Mouse (Mus musculus) midbrain, postnatal 0 days (tissue): ENCODE measurements around the gene Pkm. TPM values are rescaled to one million over a fixed set of nuclear protein-coding genes. Genes with fewer than 3 reads are reported as not detected.

ENCODE experiments used
- ATAC-seq: fragments of 200-750 bp; cut with Nextera tagmentation; 2 replicates; pipeline ENCODE4 v1.8.0; 2017; ENCODE audit warnings: moderate number of reproducible peaks, mild to moderate bottlenecking, moderate TSS enrichment, moderate library complexity; ENCODE audit not compliant: low FRiP score
- DNase-seq: peaks from one replicate; pipeline ENCODE4 v3.0.0-alpha.2; 2015; ENCODE audit warnings: low spot score
- H3K27ac ChIP-seq: fragments of 300-500 bp; sonication (generic); 2 replicates; pipeline ENCODE4 v1.5.1; 2014; ENCODE audit warnings: low read depth, mild to moderate bottlenecking, low read length, mixed read lengths
- H3K27me3 ChIP-seq: fragments of 300-500 bp; sonication (generic); 2 replicates; pipeline ENCODE4 v1.6.1; 2014; ENCODE audit warnings: low read length, control low read depth, mixed read lengths; ENCODE audit not compliant: insufficient read depth
- H3K36me3 ChIP-seq: fragments of 300-500 bp; sonication (generic); 2 replicates; pipeline ENCODE4 v1.6.1; 2014; ENCODE audit warnings: low read length, control low read depth, mixed read lengths; ENCODE audit not compliant: insufficient read depth
- H3K4me1 ChIP-seq: fragments of 300-500 bp; sonication (generic); 2 replicates; pipeline ENCODE4 v1.6.1; 2014; ENCODE audit warnings: mild to moderate bottlenecking, control low read depth, antibody characterized with exemption, low read length, mixed read lengths; ENCODE audit not compliant: insufficient read depth
- H3K4me2 ChIP-seq: fragments of 300-500 bp; sonication (generic); 2 replicates; pipeline ENCODE4 v1.6.1; 2014; ENCODE audit warnings: low read depth, mild to moderate bottlenecking, low read length, mixed read lengths; ENCODE audit not compliant: poor library complexity, severe bottlenecking
- H3K4me3 ChIP-seq: fragments of 300-500 bp; sonication (generic); 2 replicates; pipeline ENCODE4 v1.5.1; 2014; ENCODE audit warnings: low read depth, mild to moderate bottlenecking, low read length, moderate library complexity
- H3K9ac ChIP-seq: fragments of 300-500 bp; sonication (generic); replicated peaks from 2 replicates; pipeline ENCODE4 v1.6.1; 2014; ENCODE audit warnings: mild to moderate bottlenecking, low read length, moderate library complexity, mixed read lengths; ENCODE audit not compliant: poor library complexity, severe bottlenecking
- H3K9me3 ChIP-seq: fragments of 300-500 bp; sonication (generic); 2 replicates; pipeline ENCODE4 v1.6.1; 2016; ENCODE audit warnings: low read length, control low read depth
- CTCF ChIP-seq: IDR thresholded peaks from 2 replicates; pipeline ENCODE4 v1.5.1; 2016; ENCODE audit warnings: antibody characterized with exemption, mild to moderate bottlenecking
- whole genome bisulfite sequencing: fragments of 180-500 bp; shearing (Covaris S2); extraction: QIAGEN DNeasy Blood & Tissue Kit; methylation state at CpG from one replicate; pipeline ENCODE4 v1.1.7; 2014; 5-methylcytosine and 5-hydroxymethylcytosine counted together
- polyA plus RNA-seq: library from polyadenylated mRNA; unstranded; fragments of >200 nt; fragmentation: Nextera tagmentation; extraction: Ambion mirVana; gene quantifications from 2 replicates; pipeline ENCODE4 v1.2.1, GENCODE M21; 2015
- total RNA-seq: library from RNA; depleted of rRNA; stranded (reverse); fragments of >200 nt; gene quantifications from 2 replicates; pipeline ENCODE4 v1.2.3, GENCODE M21; 2014

Pkm gene
- total and polyA plus RNA-seq, 2 experiments from 2014 or later: 739 to 780 TPM

- H3K36me3 ChIP-seq: peaks cover 55% of the 10 kb centered on the region
- H3K27ac ChIP-seq: no peak overlapping the region
- 84% methylated on average over 1 of the region's 1 CpGs for whole genome bisulfite sequencing
- no peak overlapping the region for H3K9ac ChIP-seq
- no peak for TF ChIP-seq CTCF
- DNase-seq (no peak), ATAC-seq (no peak)
- H3K9me3 ChIP-seq: no peaks in the 10 kb centered on the region
- no peak overlapping the region for H3K4me2 ChIP-seq
- H3K4me1 ChIP-seq: no peaks in the 10 kb centered on the region
- no peaks in the 10 kb centered on the region for H3K27me3 ChIP-seq
- no peak overlapping the region for H3K4me3 ChIP-seq
These were observed 17.8 kb upstream of the Pkm start for GRCm38 (mm10) chr9:59638372-59638771.

DNA sequence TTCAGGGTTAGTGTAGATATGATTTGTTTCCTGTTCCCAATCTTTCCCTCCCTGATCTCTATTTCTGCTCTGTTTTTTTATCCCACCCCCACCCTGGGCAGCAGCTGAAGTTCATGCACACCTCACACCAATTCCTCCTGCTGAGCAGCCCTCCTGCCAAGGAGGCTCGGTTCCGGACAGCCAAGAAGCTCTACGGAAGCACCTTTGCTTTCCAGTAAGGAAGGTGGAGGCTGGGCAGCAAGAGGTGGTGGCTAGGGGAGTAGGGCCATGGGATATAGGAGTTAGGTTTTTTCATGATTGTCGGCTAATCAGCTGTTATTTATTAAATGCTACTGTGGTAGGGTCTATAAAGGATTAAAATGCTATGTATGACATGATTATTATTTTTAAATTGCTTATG is 16.2 kb upstream of the Pkm start:
- no peak for TF ChIP-seq CTCF
- H3K4me2 ChIP-seq: no peak overlapping the region
- no peaks in the 10 kb centered on the region for H3K4me1 ChIP-seq
- no peak overlapping the region for H3K9ac ChIP-seq
- peaks cover 49% of the 10 kb centered on the region for H3K36me3 ChIP-seq
- DNase-seq (no peak), ATAC-seq (no peak)
- WGBS: 89% methylated on average over 4 of the region's 4 CpGs
- no peak overlapping the region for H3K4me3 ChIP-seq
- no peak overlapping the region for H3K27ac ChIP-seq
- no peaks in the 10 kb centered on the region for H3K9me3 ChIP-seq
- H3K27me3 ChIP-seq: no peaks in the 10 kb centered on the region

DNA sequence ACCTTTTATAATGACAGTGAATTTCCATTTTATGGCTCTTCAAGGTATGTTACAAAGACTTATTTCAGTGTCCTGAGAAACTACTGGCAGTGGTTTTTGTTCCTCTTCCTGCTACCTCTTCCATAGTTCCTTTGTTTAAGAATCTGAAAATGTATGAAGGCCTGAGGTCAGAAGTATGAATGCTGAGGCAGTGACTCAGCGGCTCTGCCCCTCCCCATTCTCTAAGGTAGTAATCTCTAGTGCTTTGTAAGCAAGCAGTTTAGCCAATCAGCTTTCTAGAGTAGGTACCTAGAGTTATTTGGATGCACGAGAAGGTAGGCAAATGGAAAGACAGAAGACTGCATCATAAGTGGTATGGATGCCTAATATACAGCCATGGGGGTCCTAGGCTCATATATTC is 14.8 kb upstream of the Pkm start:
- peaks cover 40% of the 10 kb centered on the region for H3K36me3 ChIP-seq

GRCm38 (mm10) chr9:59649911-59650310 is 6.3 kb upstream of the Pkm start:
- Histone ChIP-seq H3K27me3 (no peaks in the 10 kb centered on the region), H3K4me1 (no peaks in the 10 kb centered on the region), H3K9me3 (no peaks in the 10 kb centered on the region), H3K27ac (no peak overlapping the region), H3K9ac (no peak overlapping the region), H3K4me2 (no peak overlapping the region), H3K4me3 (no peak overlapping the region), H3K36me3 (peaks cover 34% of the 10 kb centered on the region)
- ATAC-seq (no peak), DNase-seq (no peak)
- TF ChIP-seq CTCF: no peak
- WGBS: 94% methylated on average over 4 of the region's 4 CpGs

More for the DNA sequence above, 14.8 kb upstream of the Pkm start:
- 86% methylated on average over 2 of the region's 2 CpGs for WGBS
- TF ChIP-seq CTCF: no peak
- ATAC-seq: no peak
- Histone ChIP-seq H3K4me3 (no peak overlapping the region), H3K9ac (no peak overlapping the region), H3K27me3 (no peaks in the 10 kb centered on the region), H3K4me2 (no peak overlapping the region), H3K4me1 (no peaks in the 10 kb centered on the region), H3K9me3 (no peaks in the 10 kb centered on the region), H3K27ac (no peak overlapping the region)
- DNase-seq: no peak

DNA sequence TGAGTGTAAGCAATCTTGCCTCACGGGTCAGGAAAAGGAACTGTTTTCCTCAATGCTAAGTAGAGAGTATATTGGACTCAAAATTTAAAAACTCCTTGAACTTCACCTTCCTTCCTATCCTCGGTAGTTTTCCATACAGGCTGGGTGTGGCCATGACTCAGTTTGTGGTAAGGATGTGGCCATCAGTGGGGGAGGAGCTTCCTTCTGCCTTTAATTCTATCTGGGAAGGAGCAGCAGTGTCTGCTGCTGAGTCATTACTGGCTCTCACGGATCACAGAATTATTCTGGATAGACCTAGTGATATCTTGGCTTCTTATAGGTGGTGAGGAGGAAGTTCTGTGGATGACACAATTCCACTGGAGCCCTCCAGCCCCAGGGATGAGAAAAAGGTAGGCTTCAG is 2.8 kb upstream of the Pkm start:
- WGBS: 45% methylated on average over 3 of the region's 3 CpGs
- Histone ChIP-seq H3K9ac (no peak overlapping the region), H3K4me3 (no peak overlapping the region), H3K4me2 (no peak overlapping the region), H3K4me1 (0 out of 2 replicates have a peak, but pooled peaks cover 2% of the 10 kb centered on the region), H3K27me3 (no peaks in the 10 kb centered on the region), H3K9me3 (no peaks in the 10 kb centered on the region), H3K36me3 (peaks cover 32% of the 10 kb centered on the region), H3K27ac (no peak overlapping the region)
- DNase-seq (no peak), ATAC-seq (no peak)
- TF ChIP-seq CTCF: no peak

DNA sequence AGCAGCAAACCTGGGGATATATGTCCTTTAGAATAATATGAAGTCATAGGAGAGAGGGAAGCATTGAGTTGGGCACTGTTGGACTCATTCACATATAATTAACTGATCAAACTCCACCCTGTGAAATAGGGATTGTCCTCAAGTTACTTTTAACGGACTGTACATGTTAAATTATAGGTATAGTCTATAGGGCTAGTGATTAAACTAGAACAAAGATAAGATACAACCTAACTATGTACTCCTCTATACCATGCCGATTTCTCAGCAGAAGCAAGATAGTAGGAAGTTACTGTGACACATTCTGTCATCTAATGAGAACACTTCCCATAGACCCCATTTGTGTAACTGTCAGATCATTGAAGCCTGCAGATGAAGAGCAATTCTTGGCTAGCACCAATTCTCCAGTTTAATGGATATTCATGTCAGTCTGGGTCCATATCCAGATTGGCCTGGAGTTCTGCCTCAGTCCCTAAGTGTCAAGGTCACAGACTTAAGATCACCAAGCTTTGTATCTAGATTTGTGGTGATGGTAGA is 1.7 kb upstream of the Pkm start:
- DNase-seq: no peak
- Histone ChIP-seq H3K4me3 (no peak overlapping the region), H3K27ac (no peak overlapping the region), H3K27me3 (no peaks in the 10 kb centered on the region), H3K36me3 (peaks cover 20% of the 10 kb centered on the region), H3K9ac (no peak overlapping the region), H3K4me1 (0 out of 2 replicates have a peak, but pooled peaks cover 8% of the 10 kb centered on the region), H3K9me3 (no peaks in the 10 kb centered on the region), H3K4me2 (no peak overlapping the region)
- 90% methylated on average over 2 of the region's 2 CpGs for WGBS
- ATAC-seq: no peak
- no peak for TF ChIP-seq CTCF
